7 mouse cellular contexts compared by ENCODE assay signal in genomic region chr10:80792175-80793032, GRCm38 (mm10). TPM values are rescaled to one million over a fixed set of nuclear protein-coding genes. Genes with fewer than 3 reads are reported as not detected.
DNase-seq lines count a peak whose midpoint lies in the region; TF ChIP-seq lines count a peak whose summit lies in the region.

No protein-coding gene starts in this region.

- peaks cover 80% of the 10 kb centered on the region for H3K36me3 ChIP-seq in ES-E14 (ENCODE audit: control insufficient read depth, insufficient read depth, low read length, poor library complexity, severe bottlenecking)
- H3K36me3 ChIP-seq in limb, embryonic 10.5 days, result peaks cover 98% of the 10 kb centered on the region

- no peak for DNase-seq in layer of hippocampus, adult 2 months (ENCODE audit: low spot score in 2 of 2)
- no peak for DNase-seq in layer of hippocampus, postnatal 36 days
- DNase-seq in ES-E14 (ENCODE audit: low read depth, low spot score), result no peak
- peak; percentile 24 for DNase-seq in brain, embryonic 14.5 days (ENCODE audit: low read depth)
- no peak for DNase-seq in limb, embryonic 10.5 days (ENCODE audit: low spot score)
- no peak for DNase-seq in lung, postnatal 10 days
- DNase-seq in kidney, postnatal 25 days, result no peak

- TF ChIP-seq POLR2A in brain, embryonic 14.5 days (IDR thresholded peaks at IDR 0.05; ENCODE audit: borderline replicate concordance, extremely low read depth, insufficient read depth, insufficient read length, poor library complexity, severe bottlenecking), result no peak

- in situ Hi-C loops in ES-E14 (cut with MboI; ENCODE audit: low sequenced_read_pairs in 2 of 2, unreplicated experiment in 2 of 2), result no loop called here

- no peak overlapping the region for H3K4me3 ChIP-seq in layer of hippocampus, adult 2 months
- peak overlapping the region; percentile 11 to 43; a peak in 3 of 4 replicates for H3K4me3 ChIP-seq in ES-E14 (ENCODE audit: insufficient read depth in 1 of 2, low read depth in 1 of 2, low read length in 2 of 2, poor library complexity in 1 of 2, severe bottlenecking in 1 of 2)
- peak overlapping the region; percentile 13; the same call in 1 of the 2 replicates for H3K4me3 ChIP-seq in limb, embryonic 10.5 days

- no peaks in the 10 kb centered on the region for H3K9me3 ChIP-seq in ES-E14 (ENCODE audit: control insufficient read depth, insufficient read depth, low read depth, low read length)
- H3K9me3 ChIP-seq in limb, embryonic 10.5 days (replicated peaks), result no peaks in the 10 kb centered on the region

- peaks cover 0 to 14% of the 10 kb centered on the region in 2 experiments; a peak in 1 of 4 replicates for H3K4me1 ChIP-seq in ES-E14 (ENCODE audit: control insufficient read depth in 2 of 2, insufficient read depth in 2 of 2, low read length in 2 of 2, poor library complexity in 1 of 2)
- peaks cover 36% of the 10 kb centered on the region for H3K4me1 ChIP-seq in limb, embryonic 10.5 days

- peak overlapping the region; percentile 4; the same call in 1 of the 2 replicates for H3K9ac ChIP-seq in ES-E14 (ENCODE audit: insufficient read depth, low read depth, low read length, poor library complexity, severe bottlenecking)

- no peak for TF ChIP-seq CTCF in layer of hippocampus, adult 2 months (conservative IDR thresholded peaks at IDR 0.05)
- no peak for TF ChIP-seq CTCF in brain, embryonic 14.5 days (IDR thresholded peaks at IDR 0.05; ENCODE audit: borderline replicate concordance, extremely low read depth, insufficient read depth, insufficient read length)

- WGBS in limb, embryonic 10.5 days, result 74% methylated on average over 41 of the region's 41 CpGs

- no peaks in the 10 kb centered on the region for H3K27me3 ChIP-seq in limb, embryonic 10.5 days (ENCODE audit: low read depth, poor library complexity, severe bottlenecking)

- H3K27ac ChIP-seq in layer of hippocampus, adult 2 months, result peak overlapping the region; percentile 88
- H3K27ac ChIP-seq in ES-E14 (ENCODE audit: insufficient read depth, low read depth, low read length, poor library complexity, severe bottlenecking), result no peak overlapping the region
- H3K27ac ChIP-seq in limb, embryonic 10.5 days, result peak overlapping the region; percentile 1; the same call in 1 of the 2 replicates

TF ChIP-seq in ES-E14, 5 proteins besides CTCF, POLR2A, EP300 and RAD21:
- no peak for TF ChIP-seq ZC3H11A (IDR thresholded peaks at IDR 0.05; ENCODE audit: borderline replicate concordance, low read depth, low read length)
- TF ChIP-seq HCFC1 (IDR thresholded peaks at IDR 0.05; ENCODE audit: borderline replicate concordance, insufficient read depth, low read length), result no peak
- no peak for TF ChIP-seq ZNF384 (IDR thresholded peaks at IDR 0.05; ENCODE audit: low read depth, low read length)
- no peak for TF ChIP-seq CHD2 (IDR thresholded peaks at IDR 0.05; ENCODE audit: low read depth, low read length)
- TF ChIP-seq MAFK (IDR thresholded peaks at IDR 0.05; ENCODE audit: insufficient read depth, low read depth, low read length), result no peak

RNA-seq across cellular contexts. Expression of gene Sf3a2, which starts 5.6 kb away (rescaled TPM):
- 10 to 100 TPM; 51.7 to 55.1 TPM for total RNA-seq in layer of hippocampus, adult 2 months (2021)
- total RNA-seq in layer of hippocampus, postnatal 36 days (2021), result 10 to 100 TPM; 43.8 to 47.1 TPM
- 31.4 and 39.6 TPM in 2 replicates for total RNA-seq in ES-E14 (2012; rRNA removed)
- 76.3 and 77.0 TPM in 2 replicates for polyA plus RNA-seq in brain, embryonic 14.5 days (2012; rRNA removed)
- 113 and 121 TPM in 2 replicates for polyA plus RNA-seq in limb, embryonic 10.5 days (2016; fragmentation: Nextera tagmentation; extraction: Ambion mirVana)

RNA-seq across cellular contexts. Expression of gene Plekhj1, which starts 6.0 kb away (rescaled TPM):
- 10 to 100 TPM; 68.4 to 76.3 TPM for total RNA-seq in layer of hippocampus, adult 2 months (2021)
- total RNA-seq in layer of hippocampus, postnatal 36 days (2021), result 10 to 100 TPM; 73.8 to 74.5 TPM
- total RNA-seq in ES-E14 (2012; rRNA removed), result 77.2 and 87.1 TPM in 2 replicates
- 88.7 and 125 TPM in 2 replicates for polyA plus RNA-seq in brain, embryonic 14.5 days (2012; rRNA removed)
- 168 and 204 TPM in 2 replicates for polyA plus RNA-seq in limb, embryonic 10.5 days (2016; fragmentation: Nextera tagmentation; extraction: Ambion mirVana)

RNA-seq across cellular contexts. Expression of gene Amh, which starts 12.6 kb away (rescaled TPM):
- total RNA-seq in layer of hippocampus, adult 2 months (2021), result 1 to 10 TPM; 2.7 to 5.3 TPM
- 1 to 10 TPM; 3.9 to 4.2 TPM for total RNA-seq in layer of hippocampus, postnatal 36 days (2021)
- 1.0 and 1.9 TPM in 2 replicates for total RNA-seq in ES-E14 (2012; rRNA removed)
- 1.7 and 2.1 TPM in 2 replicates for polyA plus RNA-seq in brain, embryonic 14.5 days (2012; rRNA removed)
- polyA plus RNA-seq in limb, embryonic 10.5 days (2016; fragmentation: Nextera tagmentation; extraction: Ambion mirVana), result 0.09 TPM in 1 of 2 replicates, not detected in the other

RNA-seq across cellular contexts. Expression of gene Jsrp1, which starts 20.9 kb away (rescaled TPM):
- total RNA-seq in layer of hippocampus, adult 2 months (2021), result 1 to 10 TPM; 1.9 to 2.5 TPM
- 1 to 10 TPM; 2.3 to 2.5 TPM for total RNA-seq in layer of hippocampus, postnatal 36 days (2021)
- total RNA-seq in ES-E14 (2012; rRNA removed), result 0.67 and 1.0 TPM in 2 replicates
- 0.21 and 0.45 TPM in 2 replicates for polyA plus RNA-seq in brain, embryonic 14.5 days (2012; rRNA removed)
- 0.74 and 0.80 TPM in 2 replicates for polyA plus RNA-seq in limb, embryonic 10.5 days (2016; fragmentation: Nextera tagmentation; extraction: Ambion mirVana)

RNA-seq across cellular contexts. Expression of gene Oaz1, which starts 34.1 kb away (rescaled TPM):
- total RNA-seq in layer of hippocampus, adult 2 months (2021), result 100 to 1,000 TPM; 478 to 493 TPM
- total RNA-seq in layer of hippocampus, postnatal 36 days (2021), result 100 to 1,000 TPM; 484 to 486 TPM
- total RNA-seq in ES-E14 (2012; rRNA removed), result 823 and 1,116 TPM in 2 replicates
- 685 and 1,025 TPM in 2 replicates for polyA plus RNA-seq in brain, embryonic 14.5 days (2012; rRNA removed)
- polyA plus RNA-seq in limb, embryonic 10.5 days (2016; fragmentation: Nextera tagmentation; extraction: Ambion mirVana), result 2,414 and 2,486 TPM in 2 replicates
